Mouse (Mus musculus): ENCODE data around the gene Gins3. TPM values are rescaled to one million over a fixed set of nuclear protein-coding genes. Genes with fewer than 3 reads are reported as not detected.

Gins3 gene
- polyA plus RNA-seq, 1 experiment from 2014 or later, result 18.6 TPM

DNA sequence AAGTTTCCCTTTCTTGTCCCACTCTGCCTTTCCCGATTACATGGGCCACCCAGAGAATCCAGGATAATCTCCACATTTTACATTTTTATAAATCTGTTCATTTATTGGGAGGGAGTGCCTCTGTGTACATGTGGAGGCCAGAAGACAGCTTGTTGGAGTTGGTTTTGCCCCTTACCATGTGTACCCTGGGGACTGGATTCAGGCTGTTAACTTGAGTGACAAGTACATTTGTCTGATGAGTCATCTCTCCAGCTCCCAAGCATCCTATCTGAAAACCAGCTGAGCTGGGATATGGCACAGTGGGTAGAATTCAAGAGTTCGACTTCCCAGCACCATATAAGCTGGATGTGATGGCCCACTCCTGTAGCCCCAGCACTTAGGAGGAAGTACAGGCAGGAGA, 36.7 kb downstream of the Gins3 start:
- Histone ChIP-seq H3K27me3 (replicated peaks; ENCODE audit: control insufficient read depth, insufficient read depth, low read length) (peaks cover 12% of the 10 kb centered on the region), H3K9ac (ENCODE audit: low read length) (no peak overlapping the region), H3K4me1 (replicated peaks; ENCODE audit: control insufficient read depth, insufficient read depth, low read length) (no peaks in the 10 kb centered on the region), H3K4me2 (ENCODE audit: low read length) (no peak overlapping the region), H3K27ac (ENCODE audit: low read depth) (no peak overlapping the region), H3K4me3 (ENCODE audit: low read depth, low read length) (no peak overlapping the region), H3K36me3 (ENCODE audit: control insufficient read depth, insufficient read depth, low read length) (no peaks in the 10 kb centered on the region), H3K9me3 (ENCODE audit: control insufficient read depth, low read length) (0 out of 2 replicates have a peak, but pooled peaks cover 2% of the 10 kb centered on the region)
- no peak for DNase-seq (ENCODE audit: low spot score)
- WGBS, result 90% methylated on average over 2 of the region's 2 CpGs
- ATAC-seq (replicated peaks; ENCODE audit: low FRiP score, low TSS enrichment, low read depth), result no peak

- H3K9ac ChIP-seq (ENCODE audit: low read length), result no peak overlapping the region
- ATAC-seq (replicated peaks; ENCODE audit: low FRiP score, low TSS enrichment, low read depth), result no peak
- H3K36me3 ChIP-seq (ENCODE audit: control insufficient read depth, insufficient read depth, low read length), result no peaks in the 10 kb centered on the region
- peaks cover 31% of the 10 kb centered on the region for H3K27me3 ChIP-seq (replicated peaks; ENCODE audit: control insufficient read depth, insufficient read depth, low read length)
- H3K4me2 ChIP-seq (ENCODE audit: low read length), result no peak overlapping the region
- H3K4me1 ChIP-seq (replicated peaks; ENCODE audit: control insufficient read depth, insufficient read depth, low read length), result no peaks in the 10 kb centered on the region
- no peak for DNase-seq (ENCODE audit: low spot score)
- no peak overlapping the region for H3K4me3 ChIP-seq (ENCODE audit: low read depth, low read length)
- WGBS, result 85% methylated on average over 6 of the region's 6 CpGs
- H3K27ac ChIP-seq (ENCODE audit: low read depth), result no peak overlapping the region
- H3K9me3 ChIP-seq (ENCODE audit: control insufficient read depth, low read length), result no peaks in the 10 kb centered on the region
Observed at GRCm38 (mm10) chr8:95671861-95672260, 38.6 kb downstream of the Gins3 start.

- ATAC-seq (replicated peaks; ENCODE audit: low FRiP score, low TSS enrichment, low read depth), result no peak
- no peak overlapping the region for H3K9ac ChIP-seq (ENCODE audit: low read length)
- H3K36me3 ChIP-seq (ENCODE audit: control insufficient read depth, insufficient read depth, low read length), result no peaks in the 10 kb centered on the region
- DNase-seq (ENCODE audit: low spot score), result no peak
- no peak overlapping the region for H3K4me3 ChIP-seq (ENCODE audit: low read depth, low read length)
- peaks cover 41% of the 10 kb centered on the region for H3K27me3 ChIP-seq (replicated peaks; ENCODE audit: control insufficient read depth, insufficient read depth, low read length)
- no peaks in the 10 kb centered on the region for H3K9me3 ChIP-seq (ENCODE audit: control insufficient read depth, low read length)
- no peak overlapping the region for H3K4me2 ChIP-seq (ENCODE audit: low read length)
- H3K27ac ChIP-seq (ENCODE audit: low read depth), result no peak overlapping the region
- H3K4me1 ChIP-seq (replicated peaks; ENCODE audit: control insufficient read depth, insufficient read depth, low read length), result no peaks in the 10 kb centered on the region
- WGBS, result 78% methylated on average over 5 of the region's 5 CpGs
Observed at GRCm38 (mm10) chr8:95672811-95673210, 39.6 kb downstream of the Gins3 start.

- 36% methylated on average over 9 of the region's 9 CpGs for WGBS
- Histone ChIP-seq H3K36me3 (ENCODE audit: control insufficient read depth, insufficient read depth, low read length) (no peaks in the 10 kb centered on the region), H3K27me3 (replicated peaks; ENCODE audit: control insufficient read depth, insufficient read depth, low read length) (peaks cover 70% of the 10 kb centered on the region), H3K4me1 (replicated peaks; ENCODE audit: control insufficient read depth, insufficient read depth, low read length) (no peaks in the 10 kb centered on the region), H3K27ac (ENCODE audit: low read depth) (no peak within 1 kb of the TSS), H3K4me2 (ENCODE audit: low read length) (peak within 1 kb of the TSS; percentile 99), H3K4me3 (ENCODE audit: low read depth, low read length) (peak within 1 kb of the TSS; percentile 46), H3K9ac (ENCODE audit: low read length) (peak within 1 kb of the TSS; percentile 29; the same call in 1 of the 2 replicates), H3K9me3 (ENCODE audit: control insufficient read depth, low read length) (no peaks in the 10 kb centered on the region)
- ATAC-seq (replicated peaks; ENCODE audit: low FRiP score, low TSS enrichment, low read depth), result no peak
- no peak for DNase-seq (ENCODE audit: low spot score)
Observed at GRCm38 (mm10) chr8:95676631-95677030, 43.4 kb downstream of the Gins3 start, which contains the start of gene Ndrg4. Ndrg4 (plus strand) TSS chr8:95676980.

DNA sequence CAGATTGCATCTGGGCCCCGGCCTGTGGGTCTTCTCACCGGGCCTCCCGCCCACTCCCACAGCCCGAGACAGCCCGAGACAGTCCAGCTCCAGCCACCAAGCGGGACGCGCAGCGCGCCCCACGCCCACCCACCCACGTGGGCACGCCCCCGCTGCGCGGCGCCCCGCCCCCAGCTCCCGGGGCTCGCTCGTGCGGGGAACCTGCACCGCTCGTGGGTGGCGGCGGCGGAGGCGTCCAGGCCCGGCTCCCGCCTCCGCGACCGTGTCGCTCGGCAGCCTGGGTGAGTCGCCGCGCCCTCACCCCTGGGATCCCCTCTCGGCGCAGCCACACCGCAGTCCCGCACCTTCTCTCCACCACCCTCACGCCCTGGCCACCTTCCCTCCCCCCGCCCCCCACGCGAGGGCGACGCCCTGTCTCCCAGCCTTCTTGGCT, 44.4 kb downstream of the Gins3 start:
- peak; percentile 24; the same call in 1 of the 2 replicates for ATAC-seq (replicated peaks; ENCODE audit: low FRiP score, low TSS enrichment, low read depth)
- H3K27ac ChIP-seq (ENCODE audit: low read depth), result no peak overlapping the region
- peak overlapping the region; percentile 46 for H3K4me3 ChIP-seq (ENCODE audit: low read depth, low read length)
- peak overlapping the region; percentile 99 for H3K4me2 ChIP-seq (ENCODE audit: low read length)
- no peaks in the 10 kb centered on the region for H3K9me3 ChIP-seq (ENCODE audit: control insufficient read depth, low read length)
- WGBS, result 2% methylated on average over 22 of the region's 48 CpGs
- H3K27me3 ChIP-seq (replicated peaks; ENCODE audit: control insufficient read depth, insufficient read depth, low read length), result peaks cover 66% of the 10 kb centered on the region
- H3K36me3 ChIP-seq (ENCODE audit: control insufficient read depth, insufficient read depth, low read length), result no peaks in the 10 kb centered on the region
- DNase-seq (ENCODE audit: low spot score), result peak; percentile 59
- peak overlapping the region; percentile 29; the same call in 1 of the 2 replicates for H3K9ac ChIP-seq (ENCODE audit: low read length)
- H3K4me1 ChIP-seq (replicated peaks; ENCODE audit: control insufficient read depth, insufficient read depth, low read length), result no peaks in the 10 kb centered on the region

DNA sequence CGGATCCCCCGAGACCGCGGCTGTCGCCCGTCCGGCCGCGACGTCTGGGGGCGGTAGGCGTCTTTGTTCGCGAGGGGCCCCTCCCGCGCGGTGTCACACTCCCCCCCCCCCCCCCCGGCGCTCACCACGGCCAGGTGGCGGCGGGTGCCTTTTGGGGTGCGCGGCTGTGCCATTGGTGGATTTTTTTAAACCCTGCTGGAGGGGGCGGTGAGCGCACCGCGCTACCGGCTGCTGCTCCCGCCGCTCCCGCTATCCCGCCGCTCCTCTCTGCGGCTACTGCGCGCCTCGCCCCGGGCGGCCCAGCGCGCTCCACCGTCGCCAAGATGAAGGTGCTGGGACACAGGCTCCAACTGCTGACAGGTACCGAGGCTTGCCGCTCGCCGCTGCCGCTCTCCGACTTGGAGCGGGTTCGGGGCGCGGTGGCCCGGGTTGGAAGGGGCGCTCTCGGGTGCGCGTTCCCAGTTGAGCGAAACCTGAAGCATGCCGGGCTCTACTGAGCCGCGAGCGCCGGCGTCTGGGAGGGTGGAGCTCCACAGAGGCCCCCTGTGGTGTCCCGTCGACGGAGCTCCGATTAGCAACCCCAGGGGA, 44.9 kb downstream of the Gins3 start:
- DNase-seq (ENCODE audit: low spot score), result peak; percentile 72
- under 1% methylated on average over 64 of the region's 70 CpGs for WGBS
- 0 out of 2 replicates have a peak, but pooled peaks have one; percentile 32 for ATAC-seq (replicated peaks; ENCODE audit: low FRiP score, low TSS enrichment, low read depth)

DNA sequence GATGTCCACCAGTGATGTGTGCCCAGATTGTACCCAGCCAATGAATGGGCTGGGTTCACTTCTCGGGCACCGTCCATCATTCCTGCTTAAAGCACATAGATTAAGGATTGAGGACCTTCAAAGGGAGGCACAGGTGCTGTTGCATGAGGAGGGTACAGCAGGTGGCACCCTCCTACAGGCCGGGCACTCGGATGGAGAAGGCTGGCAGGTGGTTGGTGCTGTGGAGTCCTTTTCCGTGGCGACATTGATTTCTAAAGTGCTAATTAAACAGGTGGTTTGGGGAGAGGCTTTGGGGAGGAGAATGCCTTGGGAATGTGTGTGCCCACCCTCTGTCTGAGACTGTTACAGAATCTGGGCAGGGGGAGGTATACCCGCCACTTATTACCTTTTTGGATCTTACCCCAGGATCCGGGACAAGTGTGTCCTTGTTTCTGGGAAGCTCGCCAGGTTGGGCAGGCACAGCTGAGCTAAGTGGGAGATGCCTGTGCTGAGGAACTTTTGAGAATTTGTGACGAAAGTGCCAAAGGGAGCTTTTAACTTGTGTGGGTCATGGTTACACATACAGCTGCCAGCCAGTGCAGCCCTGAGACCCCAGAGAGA, 54.9 kb downstream of the Gins3 start:
- no peaks in the 10 kb centered on the region for H3K9me3 ChIP-seq (ENCODE audit: control insufficient read depth, low read length)
- no peaks in the 10 kb centered on the region for H3K4me1 ChIP-seq (replicated peaks; ENCODE audit: control insufficient read depth, insufficient read depth, low read length)
- no peaks in the 10 kb centered on the region for H3K36me3 ChIP-seq (ENCODE audit: control insufficient read depth, insufficient read depth, low read length)
- no peak for DNase-seq (ENCODE audit: low spot score)
- 81% methylated on average over 10 of the region's 10 CpGs for WGBS
- H3K27ac ChIP-seq (ENCODE audit: low read depth), result no peak overlapping the region
- no peak overlapping the region for H3K9ac ChIP-seq (ENCODE audit: low read length)
- ATAC-seq (replicated peaks; ENCODE audit: low FRiP score, low TSS enrichment, low read depth), result no peak
- H3K4me3 ChIP-seq (ENCODE audit: low read depth, low read length), result no peak overlapping the region
- 0 out of 2 replicates have a peak, but pooled peaks cover 10% of the 10 kb centered on the region for H3K27me3 ChIP-seq (replicated peaks; ENCODE audit: control insufficient read depth, insufficient read depth, low read length)
- no peak overlapping the region for H3K4me2 ChIP-seq (ENCODE audit: low read length)

More for the DNA sequence above, 44.9 kb downstream of the Gins3 start:
- Histone ChIP-seq H3K9ac (ENCODE audit: low read length) (peak overlapping the region; percentile 29), H3K4me2 (ENCODE audit: low read length) (peak overlapping the region; percentile 99), H3K27ac (ENCODE audit: low read depth) (no peak overlapping the region), H3K4me1 (replicated peaks; ENCODE audit: control insufficient read depth, insufficient read depth, low read length) (no peaks in the 10 kb centered on the region), H3K9me3 (ENCODE audit: control insufficient read depth, low read length) (no peaks in the 10 kb centered on the region), H3K27me3 (replicated peaks; ENCODE audit: control insufficient read depth, insufficient read depth, low read length) (peaks cover 66% of the 10 kb centered on the region), H3K4me3 (ENCODE audit: low read depth, low read length) (peak overlapping the region; percentile 46), H3K36me3 (ENCODE audit: control insufficient read depth, insufficient read depth, low read length) (no peaks in the 10 kb centered on the region)

- WGBS, result 77% methylated on average over 13 of the region's 13 CpGs
Observed at GRCm38 (mm10) chr8:95690929-95691541, 57.8 kb downstream of the Gins3 start.

More at GRCm38 (mm10) chr8:95690929-95691541, 57.8 kb downstream of the Gins3 start:
- Histone ChIP-seq H3K9ac (ENCODE audit: low read length) (no peak overlapping the region), H3K4me2 (ENCODE audit: low read length) (no peak overlapping the region), H3K36me3 (ENCODE audit: control insufficient read depth, insufficient read depth, low read length) (no peaks in the 10 kb centered on the region), H3K4me1 (replicated peaks; ENCODE audit: control insufficient read depth, insufficient read depth, low read length) (no peaks in the 10 kb centered on the region), H3K27me3 (replicated peaks; ENCODE audit: control insufficient read depth, insufficient read depth, low read length) (peaks cover 19% of the 10 kb centered on the region), H3K4me3 (ENCODE audit: low read depth, low read length) (no peak overlapping the region), H3K27ac (ENCODE audit: low read depth) (no peak overlapping the region), H3K9me3 (ENCODE audit: control insufficient read depth, low read length) (no peaks in the 10 kb centered on the region)
- ATAC-seq (replicated peaks; ENCODE audit: low FRiP score, low TSS enrichment, low read depth), result no peak
- DNase-seq (ENCODE audit: low spot score), result no peak

Data from intestine, embryonic 14.5 days (tissue).